Mouse (Mus musculus) midbrain, embryonic 11.5 days (tissue): ENCODE measurements at regions not wholly inside any gene's neighbourhood (a gene's known extent, or its start where the extent isn't known, plus 50 kb on each side); places are given as distances from the start of the nearest gene placed in this dataset.

Experiments used
- ATAC-seq: fragments of 200-750 bp; cut with Nextera tagmentation; 2 replicates; pipeline ENCODE4 v1.8.0; 2017; ENCODE audit warnings: moderate TSS enrichment, moderate library complexity; ENCODE audit not compliant: low FRiP score
- DNase-seq: peaks from one replicate; pipeline ENCODE4 v3.0.0; 2015; ENCODE audit warnings: low spot score; ENCODE audit errors: missing footprints
- H3K27ac ChIP-seq: fragments of 300-500 bp; sonication (generic); 2 replicates; pipeline ENCODE4 v1.5.1; 2014; ENCODE audit warnings: low read depth, low read length
- H3K27me3 ChIP-seq: fragments of 300-500 bp; sonication (generic); 2 replicates; pipeline ENCODE4 v1.6.1; 2014; ENCODE audit warnings: mild to moderate bottlenecking, low read length, moderate library complexity, mixed read lengths; ENCODE audit not compliant: control insufficient read depth, insufficient read depth
- H3K36me3 ChIP-seq: fragments of 300-500 bp; sonication (generic); 2 replicates; pipeline ENCODE4 v1.6.1; 2014; ENCODE audit warnings: mild to moderate bottlenecking, low read length, moderate library complexity, mixed read lengths; ENCODE audit not compliant: control insufficient read depth, insufficient read depth
- H3K4me1 ChIP-seq: fragments of 300-500 bp; sonication (generic); 2 replicates; pipeline ENCODE4 v1.6.1; 2014; ENCODE audit warnings: low read length; ENCODE audit not compliant: control insufficient read depth, insufficient read depth
- H3K4me2 ChIP-seq: fragments of 300-500 bp; sonication (generic); 2 replicates; pipeline ENCODE4 v1.6.1; 2014; ENCODE audit warnings: mild to moderate bottlenecking, moderate library complexity
- H3K4me3 ChIP-seq: fragments of 300-500 bp; sonication (generic); 2 replicates; pipeline ENCODE4 v1.5.1; 2014; ENCODE audit warnings: low read depth, low read length
- H3K9ac ChIP-seq: fragments of 300-500 bp; sonication (generic); 2 replicates; pipeline ENCODE4 v1.6.1; 2014; ENCODE audit warnings: low read length
- H3K9me3 ChIP-seq: fragments of 300-500 bp; sonication (generic); 2 replicates; pipeline ENCODE4 v1.6.1; 2016; ENCODE audit warnings: low read length; ENCODE audit not compliant: control insufficient read depth
- WGBS: fragments of 180-500 bp; shearing (Covaris S2); extraction: QIAGEN DNeasy Blood & Tissue Kit; methylation state at CpG from one replicate; pipeline ENCODE4 v1.1.7; 2014; 5-methylcytosine and 5-hydroxymethylcytosine counted together

GRCm38 (mm10) chr9:30525086-30525485 lies 98.2 kb downstream of the Snx19 start:
- no peak for DNase-seq

DNA sequence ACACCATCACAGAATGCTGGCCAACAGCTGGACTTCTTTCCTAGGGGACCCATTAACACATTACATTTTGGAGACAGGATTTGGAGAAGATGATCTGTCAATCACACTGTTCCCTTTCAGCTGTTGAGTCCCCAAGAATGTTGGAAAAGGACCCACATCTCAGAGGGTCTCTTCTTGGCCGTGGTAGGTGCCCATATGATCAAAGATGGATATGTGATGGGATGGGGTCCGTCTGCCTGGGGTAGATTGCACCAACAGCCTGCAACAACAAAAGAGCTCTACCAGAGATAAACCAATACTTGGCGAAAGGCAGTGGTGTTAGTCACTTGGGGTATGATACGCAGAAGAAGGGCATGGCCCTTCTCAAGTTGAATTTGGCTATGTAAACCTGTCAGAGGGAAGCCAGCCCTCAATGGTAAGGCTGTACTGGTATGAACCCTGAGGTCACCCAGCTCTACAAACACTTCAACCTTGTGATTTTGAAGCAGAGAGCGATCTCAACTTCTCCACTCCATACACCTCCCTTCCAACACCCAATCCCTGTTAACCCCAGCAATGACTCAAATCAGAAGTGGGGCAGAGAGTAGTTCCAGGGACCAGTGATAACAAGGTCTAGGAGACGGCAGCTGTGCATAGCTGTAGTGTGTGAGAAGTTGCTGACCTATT lies 97.6 kb downstream of the Snx19 start:
- Histone ChIP-seq H3K4me3 (no peak overlapping the region), H3K27me3 (no peaks in the 10 kb centered on the region), H3K4me2 (no peak overlapping the region), H3K36me3 (no peaks in the 10 kb centered on the region), H3K9me3 (no peaks in the 10 kb centered on the region), H3K4me1 (0 out of 2 replicates have a peak, but pooled peaks cover 2% of the 10 kb centered on the region), H3K27ac (no peak overlapping the region), H3K9ac (no peak overlapping the region)
- 89% methylated on average over 6 of the region's 6 CpGs for WGBS
- ATAC-seq (no peak), DNase-seq (no peak)

More at GRCm38 (mm10) chr9:30525086-30525485, 98.2 kb downstream of the Snx19 start:
- no peak overlapping the region for H3K27ac ChIP-seq
- no peak for ATAC-seq
- H3K36me3 ChIP-seq: no peaks in the 10 kb centered on the region
- H3K4me2 ChIP-seq: no peak overlapping the region
- no peaks in the 10 kb centered on the region for H3K27me3 ChIP-seq
- no peak overlapping the region for H3K9ac ChIP-seq
- no peaks in the 10 kb centered on the region for H3K9me3 ChIP-seq
- H3K4me3 ChIP-seq: no peak overlapping the region
- H3K4me1 ChIP-seq: 0 out of 2 replicates have a peak, but pooled peaks cover 2% of the 10 kb centered on the region
- 86% methylated on average over 5 of the region's 5 CpGs for WGBS

- no peak overlapping the region for H3K4me2 ChIP-seq
- no peak for ATAC-seq
- H3K4me1 ChIP-seq: 0 out of 2 replicates have a peak, but pooled peaks cover 2% of the 10 kb centered on the region
- H3K4me3 ChIP-seq: no peak overlapping the region
- 91% methylated on average over 2 of the region's 2 CpGs for whole genome bisulfite sequencing
- no peaks in the 10 kb centered on the region for H3K36me3 ChIP-seq
- no peak for DNase-seq
- H3K27me3 ChIP-seq: no peaks in the 10 kb centered on the region
- H3K9ac ChIP-seq: no peak overlapping the region
- no peaks in the 10 kb centered on the region for H3K9me3 ChIP-seq
- H3K27ac ChIP-seq: no peak overlapping the region
Observed at GRCm38 (mm10) chr9:30523852-30524251, 96.9 kb downstream of the Snx19 start.

DNA sequence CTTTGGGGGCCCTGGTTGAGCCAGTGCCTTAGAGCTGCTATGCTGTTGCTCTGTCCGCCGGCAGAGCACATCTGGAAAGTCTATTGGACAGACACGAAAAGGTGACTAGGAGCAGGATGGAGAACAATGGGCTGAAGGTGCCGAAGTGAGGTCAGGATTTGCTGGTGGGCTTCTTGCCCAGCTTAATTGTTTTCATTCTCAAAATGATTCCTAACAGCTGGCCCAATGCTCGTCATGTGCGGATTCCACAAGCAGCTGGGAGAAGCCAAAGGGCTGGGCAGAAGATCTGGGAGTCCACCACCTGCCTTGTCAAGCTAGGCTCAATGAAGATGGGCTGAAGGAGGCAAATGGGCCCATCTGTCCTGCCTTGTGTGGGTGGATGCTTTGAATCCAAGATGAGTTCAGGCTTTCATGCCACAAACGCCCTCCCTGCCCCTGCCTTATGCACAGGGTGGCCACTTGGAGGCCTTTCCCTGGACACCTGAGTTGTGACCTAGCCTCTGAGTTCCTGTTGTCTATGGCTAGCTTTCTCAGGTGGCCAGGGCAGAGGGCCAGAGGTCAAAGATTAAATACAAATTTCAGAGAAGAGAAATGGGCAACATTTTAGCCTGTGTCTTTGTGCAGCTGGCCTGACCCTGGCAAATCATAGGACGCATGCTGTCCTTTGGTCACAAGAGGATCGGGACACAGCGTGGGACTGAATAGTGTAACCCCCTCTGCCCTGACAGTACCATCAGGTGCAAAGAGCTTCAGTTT lies 95.9 kb downstream of the Snx19 start:
- Histone ChIP-seq H3K27me3 (no peaks in the 10 kb centered on the region), H3K4me1 (0 out of 2 replicates have a peak, but pooled peaks cover 2% of the 10 kb centered on the region), H3K4me3 (no peak overlapping the region), H3K36me3 (no peaks in the 10 kb centered on the region), H3K9ac (no peak overlapping the region), H3K27ac (no peak overlapping the region), H3K9me3 (no peaks in the 10 kb centered on the region), H3K4me2 (no peak overlapping the region)
- 76% methylated on average over 10 of the region's 10 CpGs for WGBS
- no peak for DNase-seq
- ATAC-seq: no peak

DNA sequence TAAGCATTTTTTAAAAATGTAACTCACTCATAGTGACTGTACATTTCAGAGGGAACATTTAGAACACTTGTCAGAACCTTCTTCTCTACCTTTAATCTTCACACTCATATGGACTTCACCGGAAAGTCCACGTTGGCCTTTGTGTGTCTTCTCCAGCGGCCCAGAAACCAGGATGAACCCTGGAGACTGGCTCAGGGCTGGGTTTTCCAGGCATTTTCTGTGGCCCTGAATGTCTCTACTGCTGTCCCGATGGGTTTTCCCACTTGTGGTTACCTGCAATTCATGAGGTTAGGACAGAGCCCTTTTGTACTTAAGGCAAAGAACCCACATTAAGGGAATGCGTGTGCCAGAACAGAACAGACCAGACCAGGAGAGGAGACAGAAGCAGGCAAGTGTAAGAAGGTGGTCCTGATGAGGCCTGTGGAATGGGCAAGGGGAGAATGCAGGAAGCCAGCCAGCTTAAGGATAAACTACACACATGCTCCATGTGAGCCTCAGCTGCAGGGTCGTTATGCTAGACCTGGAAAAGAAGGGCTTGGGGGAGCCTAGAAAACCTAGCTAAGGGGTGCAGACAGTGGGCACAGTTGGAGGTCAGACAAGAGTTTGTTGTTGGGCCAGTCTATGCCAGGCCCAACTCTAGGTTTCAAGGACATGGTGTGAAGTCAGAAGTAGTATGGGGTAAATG lies 94.8 kb downstream of the Snx19 start:
- H3K4me1 ChIP-seq: 0 out of 2 replicates have a peak, but pooled peaks cover 2% of the 10 kb centered on the region
- no peaks in the 10 kb centered on the region for H3K9me3 ChIP-seq
- H3K36me3 ChIP-seq: no peaks in the 10 kb centered on the region
- H3K27me3 ChIP-seq: no peaks in the 10 kb centered on the region
- whole genome bisulfite sequencing: 86% methylated on average over 6 of the region's 6 CpGs
- H3K4me2 ChIP-seq: no peak overlapping the region
- ATAC-seq (no peak), DNase-seq (no peak)
- no peak overlapping the region for H3K4me3 ChIP-seq
- H3K27ac ChIP-seq: no peak overlapping the region
- no peak overlapping the region for H3K9ac ChIP-seq

DNA sequence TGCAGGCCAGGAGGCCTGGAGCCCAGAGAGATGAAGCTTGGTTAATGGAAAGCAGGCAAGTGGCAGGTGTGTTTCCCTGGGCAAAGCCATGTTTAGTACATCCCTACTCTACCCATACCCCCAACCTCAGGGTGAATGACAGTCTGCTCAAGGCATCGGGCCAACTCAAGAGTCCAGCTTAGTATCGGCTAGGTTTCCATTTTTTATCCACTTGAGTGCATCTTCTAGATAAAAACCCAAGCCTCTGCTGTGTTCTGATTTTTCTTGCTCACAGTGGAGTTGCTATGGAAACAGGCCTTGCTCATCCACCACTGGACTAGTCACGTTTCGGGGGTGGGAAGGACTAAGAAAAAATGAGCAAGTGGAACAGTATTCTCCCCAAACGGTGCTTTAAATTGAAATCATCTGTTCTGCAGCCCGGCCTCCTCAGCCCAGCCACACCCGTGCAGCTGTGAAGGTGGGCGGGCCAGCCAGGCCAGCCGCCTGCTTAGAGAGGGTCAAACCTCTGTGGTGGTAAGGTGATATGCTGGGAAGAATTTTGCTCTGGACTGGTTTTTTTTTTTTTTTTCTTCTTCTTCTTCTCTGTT lies 94.0 kb downstream of the Snx19 start:
- no peak overlapping the region for H3K4me2 ChIP-seq
- no peaks in the 10 kb centered on the region for H3K36me3 ChIP-seq
- H3K4me3 ChIP-seq: no peak overlapping the region
- H3K27me3 ChIP-seq: no peaks in the 10 kb centered on the region
- H3K9ac ChIP-seq: no peak overlapping the region
- 0 out of 2 replicates have a peak, but pooled peaks cover 2% of the 10 kb centered on the region for H3K4me1 ChIP-seq
- no peak for ATAC-seq
- DNase-seq: peak; percentile 83
- 41% methylated on average over 9 of the region's 9 CpGs for WGBS
- H3K9me3 ChIP-seq: no peaks in the 10 kb centered on the region
- no peak overlapping the region for H3K27ac ChIP-seq

DNA sequence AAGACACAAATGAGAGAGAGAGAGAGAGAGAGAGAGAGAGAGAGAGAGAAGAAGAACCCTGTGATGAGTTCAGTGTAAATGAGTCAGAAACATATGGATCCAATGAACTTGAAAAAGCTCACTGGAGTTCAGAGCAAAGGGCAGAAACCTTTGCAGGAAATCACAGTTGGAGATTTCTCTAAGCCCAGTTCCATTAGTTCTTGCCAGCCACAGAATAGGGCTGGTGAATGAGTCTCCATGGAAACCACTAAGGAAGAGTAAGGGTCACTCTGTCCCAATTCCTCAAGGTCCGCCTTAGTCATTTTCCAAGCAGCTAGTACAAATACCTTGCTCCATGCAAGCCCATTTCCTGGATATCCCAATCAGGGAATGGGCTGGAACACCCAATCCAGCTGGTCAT lies 93.2 kb downstream of the Snx19 start:
- no peak for ATAC-seq
- H3K9ac ChIP-seq: no peak overlapping the region
- no peak overlapping the region for H3K4me3 ChIP-seq
- 0 out of 2 replicates have a peak, but pooled peaks cover 2% of the 10 kb centered on the region for H3K4me1 ChIP-seq
- H3K27me3 ChIP-seq: no peaks in the 10 kb centered on the region
- no peak overlapping the region for H3K27ac ChIP-seq
- WGBS: 34% methylated on average over 1 of the region's 1 CpGs
- no peak for DNase-seq
- no peaks in the 10 kb centered on the region for H3K36me3 ChIP-seq
- no peaks in the 10 kb centered on the region for H3K9me3 ChIP-seq
- no peak overlapping the region for H3K4me2 ChIP-seq

GRCm38 (mm10) chr9:30519231-30519630 lies 92.3 kb downstream of the Snx19 start:
- H3K36me3 ChIP-seq: no peaks in the 10 kb centered on the region
- WGBS: 77% methylated on average over 1 of the region's 1 CpGs
- ATAC-seq (no peak), DNase-seq (no peak)
- H3K27ac ChIP-seq: no peak overlapping the region
- no peak overlapping the region for H3K4me2 ChIP-seq
- H3K27me3 ChIP-seq: no peaks in the 10 kb centered on the region
- H3K9ac ChIP-seq: no peak overlapping the region
- H3K9me3 ChIP-seq: no peaks in the 10 kb centered on the region
- no peak overlapping the region for H3K4me3 ChIP-seq
- 0 out of 2 replicates have a peak, but pooled peaks cover 2% of the 10 kb centered on the region for H3K4me1 ChIP-seq
